Mouse (Mus musculus): Measurements from ENCODE around the gene Pf4. TPM values are rescaled to one million over a fixed set of nuclear protein-coding genes. Genes with fewer than 3 reads are reported as not detected.

The Pf4 gene
- 27.8 and 43.3 TPM in 2 replicates for polyA plus RNA-seq (2015; fragmentation: Nextera tagmentation; extraction: Ambion mirVana)

DNA sequence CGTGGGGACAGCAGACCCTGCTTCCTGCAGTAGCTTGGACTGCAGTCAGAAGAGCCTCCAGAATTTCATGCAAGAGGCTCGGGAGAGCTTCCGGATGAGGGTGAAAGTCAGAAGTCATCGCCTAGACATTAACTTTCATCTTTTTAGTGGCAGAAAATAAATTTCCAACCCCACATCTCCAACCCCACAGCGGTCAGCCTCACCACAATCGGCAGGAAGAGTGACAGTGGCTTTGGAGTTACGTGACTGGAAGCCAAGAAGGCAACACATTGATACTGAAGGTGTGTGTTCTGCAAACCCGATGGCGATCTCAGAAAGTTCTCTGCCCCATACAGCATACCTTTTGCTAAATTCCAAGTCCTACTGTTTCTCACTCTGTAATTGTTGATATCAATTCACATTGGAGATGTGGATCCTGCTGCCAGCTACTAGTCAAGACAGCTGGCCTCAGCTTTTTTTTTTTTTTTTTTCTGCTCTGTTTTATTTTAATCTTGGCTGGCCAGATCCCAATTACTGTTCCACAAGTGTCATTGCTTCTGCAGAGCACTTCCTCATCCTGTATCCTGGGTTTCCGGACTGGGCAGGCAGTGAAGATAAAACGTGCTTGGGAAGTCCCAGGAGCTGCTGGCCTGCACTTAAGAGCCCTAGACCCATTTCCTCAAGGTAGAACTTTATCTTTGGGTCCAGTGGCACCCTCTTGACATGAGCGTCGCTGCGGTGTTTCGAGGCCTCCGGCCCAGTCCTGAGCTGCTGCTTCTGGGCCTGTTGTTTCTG is at the start of gene Pf4:
Pf4 (plus strand) TSS at position 556 of the 774 bp plus-strand sequence.
- no peaks in the 10 kb centered on the region for H3K36me3 ChIP-seq (ENCODE audit: control insufficient read depth, insufficient read depth)
- no peak for ATAC-seq
- H3K9ac ChIP-seq (replicated peaks; ENCODE audit: low read depth, low read length): no peak within 1 kb of the TSS
- no peak within 1 kb of the TSS for H3K4me2 ChIP-seq (ENCODE audit: low read length)
- H3K9me3 ChIP-seq (ENCODE audit: control insufficient read depth, low read length): no peaks in the 10 kb centered on the region
- no peak within 1 kb of the TSS for H3K27ac ChIP-seq (ENCODE audit: low read length)
- no peak within 1 kb of the TSS for H3K4me3 ChIP-seq (replicated peaks; ENCODE audit: low read length)
- WGBS: 87% methylated on average over 16 of the region's 16 CpGs
- no peaks in the 10 kb centered on the region for H3K4me1 ChIP-seq (replicated peaks; ENCODE audit: control insufficient read depth, insufficient read depth, low read length)
- no peaks in the 10 kb centered on the region for H3K27me3 ChIP-seq (replicated peaks; ENCODE audit: control insufficient read depth, insufficient read depth, low read length)

DNA sequence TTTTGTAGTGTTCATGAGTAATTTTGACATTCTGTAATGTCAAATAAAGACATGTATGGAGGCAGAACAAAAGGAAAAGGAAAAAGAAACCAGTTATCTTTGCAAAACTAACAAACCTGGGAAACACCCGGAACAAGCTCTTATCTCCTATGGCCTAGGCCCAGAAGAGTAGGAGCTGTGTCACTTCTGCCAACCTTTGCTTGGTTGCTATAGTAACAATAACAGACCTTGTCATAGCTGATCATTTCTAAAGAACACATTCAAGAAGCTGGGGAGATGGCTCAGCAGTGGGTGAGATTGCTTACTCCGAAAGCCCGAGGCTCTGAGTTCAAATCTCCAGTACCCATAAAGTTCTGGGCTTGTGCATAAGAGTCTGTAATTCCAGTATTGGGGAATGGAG is 49.6 kb upstream of the Pf4 start:
- no peaks in the 10 kb centered on the region for H3K4me1 ChIP-seq (replicated peaks; ENCODE audit: control insufficient read depth, insufficient read depth, low read length)
- no peak overlapping the region for H3K9ac ChIP-seq (replicated peaks; ENCODE audit: low read depth, low read length)
- H3K9me3 ChIP-seq (ENCODE audit: control insufficient read depth, low read length): no peaks in the 10 kb centered on the region
- no peak overlapping the region for H3K4me3 ChIP-seq (replicated peaks; ENCODE audit: low read length)
- no peak overlapping the region for H3K27ac ChIP-seq (ENCODE audit: low read length)
- ATAC-seq: no peak
- 90% methylated on average over 3 of the region's 3 CpGs for WGBS
- no peaks in the 10 kb centered on the region for H3K27me3 ChIP-seq (replicated peaks; ENCODE audit: control insufficient read depth, insufficient read depth, low read length)
- H3K36me3 ChIP-seq (ENCODE audit: control insufficient read depth, insufficient read depth): no peaks in the 10 kb centered on the region
- H3K4me2 ChIP-seq (ENCODE audit: low read length): no peak overlapping the region

- Histone ChIP-seq H3K9me3 (ENCODE audit: control insufficient read depth, low read length) (no peaks in the 10 kb centered on the region), H3K36me3 (ENCODE audit: control insufficient read depth, insufficient read depth) (no peaks in the 10 kb centered on the region), H3K27me3 (replicated peaks; ENCODE audit: control insufficient read depth, insufficient read depth, low read length) (no peaks in the 10 kb centered on the region), H3K4me2 (ENCODE audit: low read length) (no peak overlapping the region), H3K9ac (replicated peaks; ENCODE audit: low read depth, low read length) (no peak overlapping the region), H3K4me1 (replicated peaks; ENCODE audit: control insufficient read depth, insufficient read depth, low read length) (no peaks in the 10 kb centered on the region), H3K4me3 (replicated peaks; ENCODE audit: low read length) (no peak overlapping the region), H3K27ac (ENCODE audit: low read length) (no peak overlapping the region)
- ATAC-seq: no peak
- 77% methylated on average over 3 of the region's 3 CpGs for WGBS
Observed at GRCm38 (mm10) chr5:90728254-90728653, 44.0 kb upstream of the Pf4 start.

DNA sequence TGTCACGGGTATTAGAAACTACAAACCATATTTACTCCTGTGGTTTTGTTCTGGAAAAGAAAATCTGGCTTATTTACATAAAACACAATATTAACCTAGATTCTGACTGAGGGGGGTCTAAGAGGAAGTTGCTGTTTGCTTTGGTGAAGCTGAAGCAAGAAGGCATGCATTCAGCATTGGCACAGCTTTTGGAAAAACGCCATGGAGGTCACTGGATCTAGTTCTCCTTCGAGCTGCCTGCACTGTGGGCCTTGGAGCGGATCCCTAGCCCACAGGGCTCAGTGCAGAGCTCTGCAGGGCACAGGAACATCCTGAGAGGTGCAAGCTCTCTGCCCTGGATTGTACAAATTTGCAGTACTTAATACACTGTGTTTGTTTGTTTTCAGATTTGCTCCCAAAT is 40.8 kb upstream of the Pf4 start:
- no peaks in the 10 kb centered on the region for H3K27me3 ChIP-seq (replicated peaks; ENCODE audit: control insufficient read depth, insufficient read depth, low read length)
- ATAC-seq: no peak
- H3K4me1 ChIP-seq (replicated peaks; ENCODE audit: control insufficient read depth, insufficient read depth, low read length): no peaks in the 10 kb centered on the region
- 69% methylated on average over 4 of the region's 4 CpGs for WGBS
- H3K27ac ChIP-seq (ENCODE audit: low read length): no peak overlapping the region
- H3K36me3 ChIP-seq (ENCODE audit: control insufficient read depth, insufficient read depth): no peaks in the 10 kb centered on the region
- H3K9me3 ChIP-seq (ENCODE audit: control insufficient read depth, low read length): no peaks in the 10 kb centered on the region
- no peak overlapping the region for H3K9ac ChIP-seq (replicated peaks; ENCODE audit: low read depth, low read length)
- no peak overlapping the region for H3K4me2 ChIP-seq (ENCODE audit: low read length)
- H3K4me3 ChIP-seq (replicated peaks; ENCODE audit: low read length): no peak overlapping the region

DNA sequence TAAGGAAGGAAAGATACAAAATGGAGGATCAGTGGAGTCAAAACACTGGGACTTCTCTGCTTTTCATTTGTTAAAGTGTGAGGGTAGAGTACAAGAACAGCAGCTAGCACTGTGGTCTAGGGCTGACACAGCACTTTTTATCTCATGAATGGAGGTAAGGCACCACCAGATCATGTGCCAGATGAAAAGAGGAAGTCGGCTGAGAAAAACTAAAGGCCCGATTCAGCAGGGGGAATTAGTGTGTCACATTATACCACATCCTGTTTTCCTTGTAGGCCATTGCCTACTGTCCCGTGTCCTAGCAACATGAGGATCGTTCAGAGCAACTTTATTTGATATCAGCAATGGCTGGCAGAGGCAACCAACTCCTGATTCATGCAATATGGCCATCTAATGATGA is 30.2 kb upstream of the Pf4 start:
- no peak for ATAC-seq
- no peaks in the 10 kb centered on the region for H3K4me1 ChIP-seq (replicated peaks; ENCODE audit: control insufficient read depth, insufficient read depth, low read length)
- no peaks in the 10 kb centered on the region for H3K9me3 ChIP-seq (ENCODE audit: control insufficient read depth, low read length)
- no peak overlapping the region for H3K27ac ChIP-seq (ENCODE audit: low read length)
- no peak overlapping the region for H3K4me2 ChIP-seq (ENCODE audit: low read length)
- WGBS: 67% methylated on average over 4 of the region's 4 CpGs
- H3K9ac ChIP-seq (replicated peaks; ENCODE audit: low read depth, low read length): no peak overlapping the region
- H3K27me3 ChIP-seq (replicated peaks; ENCODE audit: control insufficient read depth, insufficient read depth, low read length): no peaks in the 10 kb centered on the region
- H3K36me3 ChIP-seq (ENCODE audit: control insufficient read depth, insufficient read depth): no peaks in the 10 kb centered on the region
- no peak overlapping the region for H3K4me3 ChIP-seq (replicated peaks; ENCODE audit: low read length)

GRCm38 (mm10) chr5:90753934-90754333 is 18.3 kb upstream of the Pf4 start:
- Histone ChIP-seq H3K27me3 (replicated peaks; ENCODE audit: control insufficient read depth, insufficient read depth, low read length) (0 out of 2 replicates have a peak, but pooled peaks cover 1% of the 10 kb centered on the region), H3K9me3 (ENCODE audit: control insufficient read depth, low read length) (no peaks in the 10 kb centered on the region), H3K4me2 (ENCODE audit: low read length) (no peak overlapping the region), H3K36me3 (ENCODE audit: control insufficient read depth, insufficient read depth) (no peaks in the 10 kb centered on the region), H3K27ac (ENCODE audit: low read length) (no peak overlapping the region), H3K9ac (replicated peaks; ENCODE audit: low read depth, low read length) (no peak overlapping the region), H3K4me3 (replicated peaks; ENCODE audit: low read length) (no peak overlapping the region), H3K4me1 (replicated peaks; ENCODE audit: control insufficient read depth, insufficient read depth, low read length) (peaks cover 4% of the 10 kb centered on the region)
- no peak for ATAC-seq
- WGBS: 95% methylated on average over 1 of the region's 1 CpGs

- no peaks in the 10 kb centered on the region for H3K36me3 ChIP-seq (ENCODE audit: control insufficient read depth, insufficient read depth)
- no peak overlapping the region for H3K9ac ChIP-seq (replicated peaks; ENCODE audit: low read depth, low read length)
- H3K4me2 ChIP-seq (ENCODE audit: low read length): no peak overlapping the region
- H3K9me3 ChIP-seq (ENCODE audit: control insufficient read depth, low read length): no peaks in the 10 kb centered on the region
- H3K27me3 ChIP-seq (replicated peaks; ENCODE audit: control insufficient read depth, insufficient read depth, low read length): 0 out of 2 replicates have a peak, but pooled peaks cover 3% of the 10 kb centered on the region
- no peak overlapping the region for H3K4me3 ChIP-seq (replicated peaks; ENCODE audit: low read length)
- ATAC-seq: no peak
- H3K27ac ChIP-seq (ENCODE audit: low read length): no peak overlapping the region
- WGBS: 30% methylated on average over 5 of the region's 5 CpGs
- peaks cover 10% of the 10 kb centered on the region for H3K4me1 ChIP-seq (replicated peaks; ENCODE audit: control insufficient read depth, insufficient read depth, low read length)
Observed at GRCm38 (mm10) chr5:90758020-90758605, 14.1 kb upstream of the Pf4 start.

GRCm38 (mm10) chr5:90759077-90760065 is 12.9 kb upstream of the Pf4 start, which contains the start of gene Cxcl5:
TSS of gene Cxcl5 (plus strand) at chr5:90759360.
- Histone ChIP-seq H3K4me3 (replicated peaks; ENCODE audit: low read length) (peak within 1 kb of the TSS; percentile 47), H3K4me1 (replicated peaks; ENCODE audit: control insufficient read depth, insufficient read depth, low read length) (peaks cover 10% of the 10 kb centered on the region), H3K9me3 (ENCODE audit: control insufficient read depth, low read length) (no peaks in the 10 kb centered on the region), H3K4me2 (ENCODE audit: low read length) (peak within 1 kb of the TSS; percentile 80), H3K27me3 (replicated peaks; ENCODE audit: control insufficient read depth, insufficient read depth, low read length) (0 out of 2 replicates have a peak, but pooled peaks cover 3% of the 10 kb centered on the region), H3K9ac (replicated peaks; ENCODE audit: low read depth, low read length) (peak within 1 kb of the TSS; percentile 61), H3K36me3 (ENCODE audit: control insufficient read depth, insufficient read depth) (no peaks in the 10 kb centered on the region), H3K27ac (ENCODE audit: low read length) (no peak within 1 kb of the TSS)
- ATAC-seq: peak; percentile 85
- WGBS: 2% methylated on average over 32 of the region's 32 CpGs

GRCm38 (mm10) chr5:90760303-90760702 is 11.9 kb upstream of the Pf4 start:
- H3K27ac ChIP-seq (ENCODE audit: low read length): no peak overlapping the region
- H3K9me3 ChIP-seq (ENCODE audit: control insufficient read depth, low read length): no peaks in the 10 kb centered on the region
- 40% methylated on average over 4 of the region's 4 CpGs for WGBS
- no peak overlapping the region for H3K9ac ChIP-seq (replicated peaks; ENCODE audit: low read depth, low read length)
- no peak overlapping the region for H3K4me2 ChIP-seq (ENCODE audit: low read length)
- no peaks in the 10 kb centered on the region for H3K36me3 ChIP-seq (ENCODE audit: control insufficient read depth, insufficient read depth)
- no peak overlapping the region for H3K4me3 ChIP-seq (replicated peaks; ENCODE audit: low read length)
- peaks cover 10% of the 10 kb centered on the region for H3K4me1 ChIP-seq (replicated peaks; ENCODE audit: control insufficient read depth, insufficient read depth, low read length)
- H3K27me3 ChIP-seq (replicated peaks; ENCODE audit: control insufficient read depth, insufficient read depth, low read length): 0 out of 2 replicates have a peak, but pooled peaks cover 3% of the 10 kb centered on the region
- ATAC-seq: no peak

Measured in forebrain, embryonic 16.5 days (tissue).